Mouse (Mus musculus): ENCODE results near the gene Gorasp1.

DNA sequence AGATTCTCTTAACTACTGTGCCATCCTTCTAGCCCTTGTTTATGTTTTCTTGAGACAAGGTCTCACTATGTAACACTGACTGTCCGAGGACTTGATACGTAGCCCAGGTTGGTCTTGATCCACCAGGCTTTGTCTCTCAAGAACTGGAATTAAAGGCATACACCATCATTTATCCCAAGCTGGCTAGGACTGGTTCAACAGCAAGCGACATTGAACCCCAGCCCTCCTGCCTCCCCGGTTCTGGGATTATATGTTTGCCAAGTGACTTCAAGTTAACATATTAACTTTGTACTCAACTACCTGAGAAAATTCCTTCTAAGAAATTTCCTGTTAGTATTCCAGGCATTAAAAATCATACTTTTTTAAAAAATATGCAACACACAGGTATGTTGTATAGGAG, 37.9 kb upstream of the Gorasp1 start:
- TF ChIP-seq CTCF (IDR thresholded peaks at IDR 0.05) (no peak), EP300 (IDR thresholded peaks at IDR 0.05) (no peak)
